Mouse (Mus musculus): ENCODE data around the gene Ctnnd1. TPM values are rescaled to one million over a fixed set of nuclear protein-coding genes. Genes with fewer than 3 reads are reported as not detected.

The Ctnnd1 gene
- polyA plus RNA-seq, 1 experiment from 2014 or later = 58.7 TPM

DNA sequence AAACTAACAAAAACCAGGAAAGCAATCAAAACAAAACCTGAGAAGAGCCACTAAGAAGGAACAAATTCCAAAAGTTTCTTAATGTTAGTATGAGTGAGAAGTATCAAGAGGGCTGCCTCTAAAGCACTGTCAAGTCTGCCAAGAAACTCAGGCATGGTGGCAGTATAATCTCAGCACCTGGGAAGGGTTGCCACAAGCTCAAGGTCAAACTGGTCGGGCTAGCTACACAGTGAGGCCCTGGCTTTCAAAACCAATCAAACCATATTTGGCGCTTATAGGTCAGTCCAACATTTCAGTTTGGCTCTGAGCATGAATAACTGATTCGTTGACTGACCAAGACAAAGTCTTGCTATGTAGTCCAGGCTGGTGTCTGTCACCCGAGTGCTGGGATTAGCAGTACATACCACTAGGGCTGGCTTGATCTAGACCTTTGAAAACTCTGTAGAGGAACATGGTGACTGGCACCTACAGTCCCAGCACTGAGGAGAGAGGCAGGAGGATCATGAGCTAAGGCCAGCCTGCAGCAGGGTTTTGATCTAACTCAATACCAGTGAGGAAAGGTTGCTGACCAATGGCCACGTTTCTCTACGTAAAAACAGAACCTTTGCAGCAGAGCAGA is 51.2 kb downstream of the Ctnnd1 start:
- peak overlapping the region; percentile 70 for H3K27ac ChIP-seq (ENCODE audit: low read length)
- 80% methylated on average over 6 of the region's 6 CpGs for WGBS
- H3K9ac ChIP-seq (ENCODE audit: low read length) = no peak overlapping the region

DNA sequence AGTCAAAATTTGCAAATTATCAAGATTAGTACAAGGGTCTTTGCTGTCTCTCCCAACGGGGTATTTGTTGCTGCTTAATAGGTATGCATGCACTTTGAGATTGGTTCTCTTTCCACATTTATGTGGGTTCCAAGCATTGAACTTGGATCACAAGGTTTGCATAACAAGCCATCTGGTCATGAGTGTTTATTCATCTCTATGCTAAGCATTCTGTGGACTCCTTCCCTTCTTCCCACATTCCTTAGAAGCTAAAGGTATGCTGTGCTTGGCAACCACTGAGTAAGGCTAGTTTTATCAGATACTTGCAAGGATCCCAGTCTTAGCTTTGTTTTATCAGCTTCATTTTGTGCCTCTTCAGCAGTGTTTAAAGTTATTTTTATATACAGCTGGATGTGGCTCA is 53.4 kb downstream of the Ctnnd1 start:
- Histone ChIP-seq H3K36me3 (ENCODE audit: control insufficient read depth, insufficient read depth) (peaks cover 30% of the 10 kb centered on the region), H3K9me3 (replicated peaks; ENCODE audit: control insufficient read depth, low read length) (no peaks in the 10 kb centered on the region), H3K27me3 (ENCODE audit: control insufficient read depth, insufficient read depth, low read length) (no peaks in the 10 kb centered on the region), H3K4me1 (ENCODE audit: control insufficient read depth, insufficient read depth, low read length) (peaks cover 10% of the 10 kb centered on the region), H3K9ac (ENCODE audit: low read length) (no peak overlapping the region), H3K4me2 (ENCODE audit: low read depth, low read length) (no peak overlapping the region), H3K4me3 (ENCODE audit: low read length) (no peak overlapping the region), H3K27ac (ENCODE audit: low read length) (no peak overlapping the region)
- no peak for ATAC-seq (replicated peaks; ENCODE audit: extremely low read depth, insufficient read depth, low FRiP score)
- WGBS = 94% methylated on average over 1 of the region's 1 CpGs

More for the DNA sequence above, 51.2 kb downstream of the Ctnnd1 start:
- Histone ChIP-seq H3K9me3 (replicated peaks; ENCODE audit: control insufficient read depth, low read length) (no peaks in the 10 kb centered on the region), H3K4me2 (ENCODE audit: low read depth, low read length) (no peak overlapping the region), H3K4me3 (ENCODE audit: low read length) (no peak overlapping the region), H3K4me1 (ENCODE audit: control insufficient read depth, insufficient read depth, low read length) (peaks cover 10% of the 10 kb centered on the region), H3K36me3 (ENCODE audit: control insufficient read depth, insufficient read depth) (peaks cover 39% of the 10 kb centered on the region), H3K27me3 (ENCODE audit: control insufficient read depth, insufficient read depth, low read length) (no peaks in the 10 kb centered on the region)
- ATAC-seq (replicated peaks; ENCODE audit: extremely low read depth, insufficient read depth, low FRiP score) = peak; percentile 56

DNA sequence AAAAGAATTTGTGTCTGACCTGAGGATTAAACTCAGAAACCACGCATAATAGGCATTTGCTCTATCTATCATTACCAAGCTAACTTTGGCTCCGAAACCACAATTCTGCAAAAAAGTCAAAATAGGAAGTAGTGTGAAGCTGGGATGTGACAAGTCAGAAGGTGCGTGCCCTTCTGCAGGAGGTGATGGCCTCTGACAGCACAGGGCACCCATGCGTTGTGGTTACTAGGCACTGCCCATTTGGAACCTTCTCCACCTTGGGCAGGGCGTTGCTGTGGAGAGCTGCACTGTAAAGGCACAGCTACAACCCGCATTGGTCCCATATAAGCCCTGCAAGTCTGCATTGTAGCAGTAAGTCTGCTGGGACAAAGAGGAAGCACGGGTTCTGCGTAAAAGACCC is 57.8 kb downstream of the Ctnnd1 start:
- H3K27ac ChIP-seq (ENCODE audit: low read length) = no peak overlapping the region
- H3K4me1 ChIP-seq (ENCODE audit: control insufficient read depth, insufficient read depth, low read length) = peaks cover 5% of the 10 kb centered on the region
- H3K36me3 ChIP-seq (ENCODE audit: control insufficient read depth, insufficient read depth) = peaks cover 14% of the 10 kb centered on the region; the same call in 1 of the 2 replicates
- no peak overlapping the region for H3K9ac ChIP-seq (ENCODE audit: low read length)
- ATAC-seq (replicated peaks; ENCODE audit: extremely low read depth, insufficient read depth, low FRiP score) = no peak
- H3K27me3 ChIP-seq (ENCODE audit: control insufficient read depth, insufficient read depth, low read length) = no peaks in the 10 kb centered on the region
- H3K4me3 ChIP-seq (ENCODE audit: low read length) = no peak overlapping the region
- WGBS = 91% methylated on average over 8 of the region's 8 CpGs
- H3K4me2 ChIP-seq (ENCODE audit: low read depth, low read length) = no peak overlapping the region
- no peaks in the 10 kb centered on the region for H3K9me3 ChIP-seq (replicated peaks; ENCODE audit: control insufficient read depth, low read length)

DNA sequence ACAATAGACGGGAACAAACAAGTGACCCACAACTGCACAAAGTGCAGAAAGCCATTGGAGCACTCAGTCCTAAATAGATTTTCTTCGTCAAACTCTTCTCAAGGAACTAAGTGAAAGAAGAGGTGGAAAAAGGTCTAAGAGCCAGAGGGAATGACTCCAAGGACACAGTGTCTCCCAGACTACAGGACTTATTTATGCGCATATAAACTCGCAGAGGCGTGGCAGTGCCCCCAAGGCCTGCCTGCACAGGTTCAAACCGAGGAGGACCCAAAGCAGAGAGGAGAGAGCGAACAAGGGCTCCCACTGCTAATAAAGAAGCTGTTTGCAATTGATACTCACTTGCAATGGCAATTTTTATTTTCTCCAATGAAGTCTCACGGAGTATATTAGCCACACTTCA is 64.9 kb downstream of the Ctnnd1 start:
- no peak for ATAC-seq (replicated peaks; ENCODE audit: extremely low read depth, insufficient read depth, low FRiP score)
- Histone ChIP-seq H3K36me3 (ENCODE audit: control insufficient read depth, insufficient read depth) (peaks cover 5% of the 10 kb centered on the region; the same call in 1 of the 2 replicates), H3K4me2 (ENCODE audit: low read depth, low read length) (no peak overlapping the region), H3K9ac (ENCODE audit: low read length) (no peak overlapping the region), H3K4me1 (ENCODE audit: control insufficient read depth, insufficient read depth, low read length) (no peaks in the 10 kb centered on the region), H3K27ac (ENCODE audit: low read length) (no peak overlapping the region), H3K9me3 (replicated peaks; ENCODE audit: control insufficient read depth, low read length) (0 out of 2 replicates have a peak, but pooled peaks cover 3% of the 10 kb centered on the region), H3K27me3 (ENCODE audit: control insufficient read depth, insufficient read depth, low read length) (no peaks in the 10 kb centered on the region), H3K4me3 (ENCODE audit: low read length) (no peak overlapping the region)
- WGBS = 86% methylated on average over 8 of the region's 8 CpGs

DNA sequence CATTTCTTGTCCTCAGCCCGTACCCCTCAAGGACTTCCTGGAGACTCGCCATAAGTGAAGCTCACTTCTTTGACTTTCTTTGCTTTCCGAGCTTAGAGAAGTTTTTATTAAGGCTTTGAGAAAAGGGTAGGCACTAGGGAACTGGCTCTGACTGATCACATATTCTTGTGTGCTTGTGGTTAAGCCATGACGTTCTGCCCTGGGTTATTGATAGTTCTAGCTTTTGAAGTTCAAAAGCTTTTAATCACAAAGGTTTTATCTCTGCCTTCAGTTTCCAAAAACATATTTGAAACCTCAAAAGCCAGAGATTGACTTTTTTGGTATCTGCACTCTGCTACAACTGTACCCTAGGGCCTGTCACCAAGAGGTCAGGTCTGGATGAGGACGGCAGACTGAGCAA is 68.3 kb downstream of the Ctnnd1 start:
- Histone ChIP-seq H3K9me3 (replicated peaks; ENCODE audit: control insufficient read depth, low read length) (peaks cover 11% of the 10 kb centered on the region), H3K27me3 (ENCODE audit: control insufficient read depth, insufficient read depth, low read length) (no peaks in the 10 kb centered on the region), H3K4me2 (ENCODE audit: low read depth, low read length) (no peak overlapping the region), H3K36me3 (ENCODE audit: control insufficient read depth, insufficient read depth) (0 out of 2 replicates have a peak, but pooled peaks cover 3% of the 10 kb centered on the region), H3K4me3 (ENCODE audit: low read length) (no peak overlapping the region), H3K9ac (ENCODE audit: low read length) (no peak overlapping the region), H3K4me1 (ENCODE audit: control insufficient read depth, insufficient read depth, low read length) (no peaks in the 10 kb centered on the region), H3K27ac (ENCODE audit: low read length) (no peak overlapping the region)
- no peak for ATAC-seq (replicated peaks; ENCODE audit: extremely low read depth, insufficient read depth, low FRiP score)
- 75% methylated on average over 5 of the region's 5 CpGs for WGBS

DNA sequence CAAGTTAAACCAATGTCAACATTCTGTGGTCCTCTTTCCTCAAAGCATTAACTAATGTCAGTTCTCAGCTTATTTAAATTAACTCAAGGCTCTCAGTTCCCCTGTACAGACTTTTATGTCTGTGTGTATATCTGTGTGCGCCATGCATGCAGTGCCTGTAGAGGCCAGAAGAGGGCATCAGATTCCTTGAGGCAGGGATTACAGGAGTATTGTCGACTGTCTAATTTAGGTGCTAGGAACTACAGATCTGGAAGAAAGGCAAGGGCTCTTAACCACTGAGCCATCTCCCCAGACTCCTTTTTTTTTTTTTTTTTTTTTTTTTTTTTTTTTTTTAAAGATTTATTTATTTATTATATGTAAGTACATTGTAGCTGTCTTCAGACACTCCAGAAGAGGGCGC is 69.4 kb downstream of the Ctnnd1 start:
- H3K36me3 ChIP-seq (ENCODE audit: control insufficient read depth, insufficient read depth) = 0 out of 2 replicates have a peak, but pooled peaks cover under 1% of the 10 kb centered on the region
- no peaks in the 10 kb centered on the region for H3K27me3 ChIP-seq (ENCODE audit: control insufficient read depth, insufficient read depth, low read length)
- no peak overlapping the region for H3K9ac ChIP-seq (ENCODE audit: low read length)

DNA sequence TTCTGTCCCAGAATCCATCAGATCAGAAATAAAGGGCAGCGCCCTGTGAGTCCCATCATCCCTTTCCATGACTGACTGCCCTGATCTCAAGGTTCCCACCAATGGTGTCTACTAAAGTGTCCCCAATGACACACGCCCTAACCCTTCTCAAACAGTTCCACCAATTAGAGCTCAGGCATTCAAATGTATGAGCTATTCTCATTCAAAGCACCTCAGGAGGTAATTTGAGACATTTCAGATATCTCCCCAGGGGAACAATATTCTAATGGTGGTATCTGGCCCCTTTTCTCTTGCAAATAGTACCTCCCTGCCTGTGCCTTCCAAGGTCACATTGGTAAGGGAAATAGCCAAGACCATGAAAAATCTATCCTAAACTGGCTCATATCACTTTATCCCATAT is 71.3 kb downstream of the Ctnnd1 start:
- Histone ChIP-seq H3K27me3 (ENCODE audit: control insufficient read depth, insufficient read depth, low read length) (no peaks in the 10 kb centered on the region), H3K9me3 (replicated peaks; ENCODE audit: control insufficient read depth, low read length) (peaks cover 11% of the 10 kb centered on the region), H3K4me1 (ENCODE audit: control insufficient read depth, insufficient read depth, low read length) (no peaks in the 10 kb centered on the region), H3K36me3 (ENCODE audit: control insufficient read depth, insufficient read depth) (no peaks in the 10 kb centered on the region), H3K4me2 (ENCODE audit: low read depth, low read length) (no peak overlapping the region), H3K9ac (ENCODE audit: low read length) (no peak overlapping the region), H3K27ac (ENCODE audit: low read length) (no peak overlapping the region), H3K4me3 (ENCODE audit: low read length) (no peak overlapping the region)
- no peak for ATAC-seq (replicated peaks; ENCODE audit: extremely low read depth, insufficient read depth, low FRiP score)
- 91% methylated on average over 2 of the region's 2 CpGs for WGBS

More for the DNA sequence above, 69.4 kb downstream of the Ctnnd1 start:
- ATAC-seq (replicated peaks; ENCODE audit: extremely low read depth, insufficient read depth, low FRiP score) = no peak
- H3K4me2 ChIP-seq (ENCODE audit: low read depth, low read length) = no peak overlapping the region
- peaks cover 11% of the 10 kb centered on the region for H3K9me3 ChIP-seq (replicated peaks; ENCODE audit: control insufficient read depth, low read length)
- no peak overlapping the region for H3K4me3 ChIP-seq (ENCODE audit: low read length)
- H3K27ac ChIP-seq (ENCODE audit: low read length) = no peak overlapping the region
- 87% methylated on average over 2 of the region's 3 CpGs for WGBS
- H3K4me1 ChIP-seq (ENCODE audit: control insufficient read depth, insufficient read depth, low read length) = no peaks in the 10 kb centered on the region

DNA sequence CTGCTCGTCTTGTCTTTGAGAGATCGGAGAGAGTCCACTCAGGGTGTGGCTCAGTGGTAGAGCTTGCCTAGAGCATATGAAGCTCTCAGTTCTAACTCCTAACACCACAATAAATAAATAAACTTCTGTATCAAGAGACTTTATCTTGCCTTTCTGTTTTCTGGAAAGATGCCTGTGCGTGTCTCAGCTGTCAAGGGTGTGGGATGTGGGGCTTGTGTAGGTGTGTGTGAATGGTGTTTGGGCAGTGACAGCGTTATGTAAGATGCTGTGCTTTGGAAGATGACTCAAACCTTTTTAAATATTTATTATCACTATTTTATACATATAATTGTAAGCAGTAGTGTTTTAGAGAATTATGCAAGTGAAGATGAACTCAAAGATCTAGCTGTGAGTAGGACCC is 76.4 kb downstream of the Ctnnd1 start:
- no peak for ATAC-seq (replicated peaks; ENCODE audit: extremely low read depth, insufficient read depth, low FRiP score)
- Histone ChIP-seq H3K27ac (ENCODE audit: low read length) (no peak overlapping the region), H3K4me2 (ENCODE audit: low read depth, low read length) (no peak overlapping the region), H3K9me3 (replicated peaks; ENCODE audit: control insufficient read depth, low read length) (peaks cover 8% of the 10 kb centered on the region), H3K36me3 (ENCODE audit: control insufficient read depth, insufficient read depth) (no peaks in the 10 kb centered on the region), H3K9ac (ENCODE audit: low read length) (no peak overlapping the region), H3K4me3 (ENCODE audit: low read length) (no peak overlapping the region), H3K27me3 (ENCODE audit: control insufficient read depth, insufficient read depth, low read length) (no peaks in the 10 kb centered on the region), H3K4me1 (ENCODE audit: control insufficient read depth, insufficient read depth, low read length) (no peaks in the 10 kb centered on the region)
- WGBS = 90% methylated on average over 4 of the region's 4 CpGs

DNA sequence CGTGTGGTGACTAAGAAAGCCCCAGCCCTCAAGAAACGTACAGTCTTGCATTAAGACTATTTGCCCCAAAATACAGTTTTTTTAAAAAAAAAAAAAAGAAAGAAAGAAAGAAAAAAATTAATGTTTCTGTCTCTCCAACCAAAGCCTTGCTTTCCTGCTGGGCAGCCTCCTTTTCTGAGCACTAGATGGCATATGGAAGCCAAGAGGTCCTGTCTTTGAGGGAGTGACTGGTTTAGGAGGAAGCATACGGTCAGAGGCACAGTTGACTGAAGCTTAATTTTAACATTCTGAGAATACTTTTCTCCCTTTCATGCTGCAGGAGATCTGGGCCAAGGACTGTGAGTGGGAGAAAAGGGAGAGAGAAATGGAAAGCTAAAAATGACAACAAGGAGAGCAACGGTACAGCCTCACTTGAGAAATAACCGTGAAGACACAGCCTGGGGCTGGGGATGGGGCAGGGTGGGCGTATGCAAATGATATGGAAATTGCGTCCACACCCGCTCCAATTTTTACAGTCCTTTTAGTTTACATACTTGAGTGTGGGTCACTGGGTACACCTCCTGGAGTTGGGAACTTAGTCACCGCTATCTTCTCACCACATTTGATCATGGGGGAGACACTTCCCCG is 93.6 kb downstream of the Ctnnd1 start:
- H3K27ac ChIP-seq (ENCODE audit: low read length) = no peak overlapping the region
- no peaks in the 10 kb centered on the region for H3K36me3 ChIP-seq (ENCODE audit: control insufficient read depth, insufficient read depth)
- no peaks in the 10 kb centered on the region for H3K4me1 ChIP-seq (ENCODE audit: control insufficient read depth, insufficient read depth, low read length)
- no peak overlapping the region for H3K9ac ChIP-seq (ENCODE audit: low read length)
- ATAC-seq (replicated peaks; ENCODE audit: extremely low read depth, insufficient read depth, low FRiP score) = no peak
- peak overlapping the region; percentile 25; the same call in 1 of the 2 replicates for H3K4me3 ChIP-seq (ENCODE audit: low read length)
- peak overlapping the region; percentile 54 for H3K4me2 ChIP-seq (ENCODE audit: low read depth, low read length)
- WGBS = 45% methylated on average over 10 of the region's 10 CpGs
- H3K27me3 ChIP-seq (ENCODE audit: control insufficient read depth, insufficient read depth, low read length) = no peaks in the 10 kb centered on the region
- H3K9me3 ChIP-seq (replicated peaks; ENCODE audit: control insufficient read depth, low read length) = no peaks in the 10 kb centered on the region
